Mouse (Mus musculus): Measurements from ENCODE around the gene Kank1. TPM values are rescaled to one million over a fixed set of nuclear protein-coding genes. Genes with fewer than 3 reads are reported as not detected.

Gene Kank1
- polyA plus RNA-seq (2012) = not detected in 2 replicates

- no peak for TF ChIP-seq TAL1 (IDR thresholded peaks at IDR 0.05; ENCODE audit: low read length)
- no peak for TF ChIP-seq GATA1 (IDR thresholded peaks at IDR 0.05; ENCODE audit: low read length)
- H3K4me3 ChIP-seq (replicated peaks) = peak within 1 kb of the TSS; percentile 55
- H3K27me3 ChIP-seq (ENCODE audit: control insufficient read depth) = peaks cover 39% of the 10 kb centered on the region
- no peaks in the 10 kb centered on the region for H3K9me3 ChIP-seq (ENCODE audit: control insufficient read depth, low read length)
- H3K36me3 ChIP-seq (ENCODE audit: control insufficient read depth) = no peaks in the 10 kb centered on the region
- H3K4me1 ChIP-seq (ENCODE audit: control insufficient read depth) = no peaks in the 10 kb centered on the region; the same call in 1 of the 2 replicates
Measured at GRCm38 (mm10) chr19:25236596-25237491, at the start of gene Kank1. Gene Kank1, plus strand, starts transcription at chr19:25236975.

DNA sequence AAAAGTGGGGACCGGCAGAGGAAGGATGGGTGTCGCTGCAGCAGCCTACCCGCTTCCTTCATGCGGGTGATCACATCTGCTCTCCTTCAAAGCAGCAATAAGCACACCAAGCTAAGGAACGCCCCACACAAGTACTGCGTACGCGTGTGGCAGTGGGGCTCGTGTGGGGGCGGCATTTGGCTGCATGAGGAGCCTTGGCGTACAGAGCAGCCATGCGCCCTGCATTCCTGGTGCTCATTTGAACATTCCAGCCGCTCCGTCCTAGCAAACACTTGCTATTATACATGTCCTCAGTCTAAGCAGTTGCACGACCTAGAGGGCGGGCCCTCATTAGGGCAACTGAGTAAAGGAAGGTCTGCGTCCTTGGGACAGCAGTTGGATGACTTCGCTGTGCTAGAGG, 49.1 kb upstream of the Kank1 start:
- no peak overlapping the region for H3K4me3 ChIP-seq (replicated peaks)
- no peaks in the 10 kb centered on the region for H3K27me3 ChIP-seq (ENCODE audit: control insufficient read depth)
- no peaks in the 10 kb centered on the region for H3K9me3 ChIP-seq (ENCODE audit: control insufficient read depth, low read length)
- peaks cover 9% of the 10 kb centered on the region; the same call in 1 of the 2 replicates for H3K36me3 ChIP-seq (ENCODE audit: control insufficient read depth)
- H3K4me1 ChIP-seq (ENCODE audit: control insufficient read depth) = no peaks in the 10 kb centered on the region
- TF ChIP-seq GATA1 (IDR thresholded peaks at IDR 0.05; ENCODE audit: low read length) = no peak
- TF ChIP-seq TAL1 (IDR thresholded peaks at IDR 0.05; ENCODE audit: low read length) = no peak

GRCm38 (mm10) chr19:25193751-25194150, 43.0 kb upstream of the Kank1 start:
- no peak overlapping the region for H3K4me3 ChIP-seq (replicated peaks)
- peaks cover 4% of the 10 kb centered on the region; the same call in 1 of the 2 replicates for H3K36me3 ChIP-seq (ENCODE audit: control insufficient read depth)
- H3K9me3 ChIP-seq (ENCODE audit: control insufficient read depth, low read length) = no peaks in the 10 kb centered on the region

GRCm38 (mm10) chr19:25200081-25200860, 36.5 kb upstream of the Kank1 start:
- TF ChIP-seq TAL1 (IDR thresholded peaks at IDR 0.05; ENCODE audit: low read length) (no peak), GATA1 (IDR thresholded peaks at IDR 0.05; ENCODE audit: low read length) (no peak)
- Histone ChIP-seq H3K4me3 (replicated peaks) (no peak overlapping the region), H3K9me3 (ENCODE audit: control insufficient read depth, low read length) (no peaks in the 10 kb centered on the region), H3K36me3 (ENCODE audit: control insufficient read depth) (no peaks in the 10 kb centered on the region), H3K27me3 (ENCODE audit: control insufficient read depth) (no peaks in the 10 kb centered on the region), H3K4me1 (ENCODE audit: control insufficient read depth) (no peaks in the 10 kb centered on the region)

More at GRCm38 (mm10) chr19:25193751-25194150, 43.0 kb upstream of the Kank1 start:
- Histone ChIP-seq H3K4me1 (ENCODE audit: control insufficient read depth) (no peaks in the 10 kb centered on the region), H3K27me3 (ENCODE audit: control insufficient read depth) (no peaks in the 10 kb centered on the region)
- no peak for TF ChIP-seq TAL1 (IDR thresholded peaks at IDR 0.05; ENCODE audit: low read length)
- no peak for TF ChIP-seq GATA1 (IDR thresholded peaks at IDR 0.05; ENCODE audit: low read length)

DNA sequence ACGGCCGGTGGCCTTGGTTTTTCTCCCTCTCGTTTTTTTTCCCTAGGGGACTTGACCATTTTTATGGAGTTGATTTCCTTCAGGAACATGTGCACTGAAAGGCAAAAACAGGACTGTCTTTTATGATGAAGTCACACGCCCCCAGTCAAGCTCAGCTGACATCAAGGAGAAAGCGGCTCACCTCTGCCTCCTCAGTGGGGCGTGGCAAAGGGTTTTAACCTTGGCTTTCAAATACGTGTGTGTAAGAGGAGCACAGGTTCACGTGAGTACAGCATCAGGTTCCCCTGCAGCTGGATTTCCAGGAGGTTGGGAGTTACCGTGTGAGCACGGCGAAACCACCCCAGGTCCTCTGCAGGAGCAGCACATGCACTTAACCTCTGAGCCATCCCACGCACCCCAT, 33.7 kb upstream of the Kank1 start:
- peaks cover 5% of the 10 kb centered on the region; the same call in 1 of the 2 replicates for H3K27me3 ChIP-seq (ENCODE audit: control insufficient read depth)
- TF ChIP-seq GATA1 (IDR thresholded peaks at IDR 0.05; ENCODE audit: low read length) (no peak), TAL1 (IDR thresholded peaks at IDR 0.05; ENCODE audit: low read length) (no peak)
- no peaks in the 10 kb centered on the region for H3K4me1 ChIP-seq (ENCODE audit: control insufficient read depth)
- H3K36me3 ChIP-seq (ENCODE audit: control insufficient read depth) = no peaks in the 10 kb centered on the region
- H3K9me3 ChIP-seq (ENCODE audit: control insufficient read depth, low read length) = no peaks in the 10 kb centered on the region
- H3K4me3 ChIP-seq (replicated peaks) = no peak overlapping the region

DNA sequence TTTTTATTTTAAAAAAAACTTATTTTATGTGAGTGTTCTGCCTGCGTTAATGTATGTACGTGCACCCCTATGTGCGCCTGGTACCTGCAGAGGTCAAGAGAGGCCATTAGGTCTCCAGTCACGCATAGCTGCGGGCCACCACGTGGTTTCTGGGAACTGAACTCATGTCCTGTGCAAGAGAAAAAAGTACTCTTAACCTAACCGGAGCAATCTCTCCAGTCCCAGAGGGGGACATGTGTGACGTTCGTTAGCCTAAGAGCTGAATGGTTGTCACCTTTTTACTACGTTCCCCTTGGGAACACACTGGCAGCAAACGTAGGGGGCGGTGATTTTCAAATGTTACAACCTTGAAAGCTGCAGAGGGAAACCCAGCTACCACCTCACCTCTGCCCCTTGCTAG, 29.8 kb upstream of the Kank1 start:
- Histone ChIP-seq H3K36me3 (ENCODE audit: control insufficient read depth) (no peaks in the 10 kb centered on the region), H3K4me1 (ENCODE audit: control insufficient read depth) (no peaks in the 10 kb centered on the region), H3K4me3 (replicated peaks) (no peak overlapping the region), H3K9me3 (ENCODE audit: control insufficient read depth, low read length) (no peaks in the 10 kb centered on the region), H3K27me3 (ENCODE audit: control insufficient read depth) (peaks cover 7% of the 10 kb centered on the region; the same call in 1 of the 2 replicates)
- no peak for TF ChIP-seq GATA1 (IDR thresholded peaks at IDR 0.05; ENCODE audit: low read length)
- TF ChIP-seq TAL1 (IDR thresholded peaks at IDR 0.05; ENCODE audit: low read length) = no peak

DNA sequence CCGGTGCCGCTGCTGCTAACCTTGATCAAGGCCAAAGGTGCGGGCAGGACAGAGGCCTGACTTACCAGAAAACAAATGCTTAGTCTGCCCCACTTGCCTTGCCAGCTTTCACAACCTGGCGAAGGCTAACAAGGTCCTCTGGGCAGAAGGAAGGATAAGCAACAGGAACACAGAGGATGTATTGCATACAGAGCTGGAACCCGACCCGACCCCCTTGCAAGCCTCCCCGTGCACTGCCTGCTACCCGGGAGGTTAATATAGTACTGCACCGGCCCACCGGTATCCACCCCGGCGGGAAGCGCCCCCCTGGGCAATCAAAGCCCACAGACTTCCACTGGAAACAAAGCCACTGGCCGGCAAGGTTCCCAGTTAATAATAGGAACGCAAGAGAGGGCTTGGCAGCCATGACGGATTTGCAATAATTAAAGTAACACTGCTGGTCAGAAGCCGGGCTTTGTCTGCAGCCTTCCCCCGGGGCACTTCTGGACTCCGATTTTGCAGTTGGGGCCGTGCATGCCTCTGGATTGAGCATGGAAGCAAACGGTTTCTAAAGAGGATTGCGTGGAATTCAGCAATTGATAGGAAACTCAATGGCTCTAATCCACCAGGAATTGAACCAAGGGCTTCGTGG, 28.9 kb upstream of the Kank1 start:
- no peaks in the 10 kb centered on the region for H3K4me1 ChIP-seq (ENCODE audit: control insufficient read depth)
- no peak for TF ChIP-seq TAL1 (IDR thresholded peaks at IDR 0.05; ENCODE audit: low read length)
- no peak for TF ChIP-seq GATA1 (IDR thresholded peaks at IDR 0.05; ENCODE audit: low read length)
- peaks cover 7% of the 10 kb centered on the region; the same call in 1 of the 2 replicates for H3K27me3 ChIP-seq (ENCODE audit: control insufficient read depth)
- H3K36me3 ChIP-seq (ENCODE audit: control insufficient read depth) = no peaks in the 10 kb centered on the region
- no peak overlapping the region for H3K4me3 ChIP-seq (replicated peaks)
- H3K9me3 ChIP-seq (ENCODE audit: control insufficient read depth, low read length) = no peaks in the 10 kb centered on the region

GRCm38 (mm10) chr19:25208596-25209110, 28.1 kb upstream of the Kank1 start:
- Histone ChIP-seq H3K36me3 (ENCODE audit: control insufficient read depth) (no peaks in the 10 kb centered on the region), H3K9me3 (ENCODE audit: control insufficient read depth, low read length) (no peaks in the 10 kb centered on the region), H3K4me1 (ENCODE audit: control insufficient read depth) (no peaks in the 10 kb centered on the region), H3K27me3 (ENCODE audit: control insufficient read depth) (peaks cover 7% of the 10 kb centered on the region; the same call in 1 of the 2 replicates), H3K4me3 (replicated peaks) (no peak overlapping the region)
- TF ChIP-seq GATA1 (IDR thresholded peaks at IDR 0.05; ENCODE audit: low read length) (no peak), TAL1 (IDR thresholded peaks at IDR 0.05; ENCODE audit: low read length) (no peak)
